Mouse (Mus musculus) NIH3T3 (cell line): ENCODE measurements around the gene Rassf4.

Experiments used
- DNase-seq: peaks from one replicate; pipeline ENCODE4 v3.0.0-alpha.2; 2012; ENCODE audit warnings: low read depth

The Rassf4 gene

GRCm38 (mm10) chr6:116673471-116674282 lies at the start of gene Rassf4:
TSS of gene Rassf4 (minus strand) at chr6:116673952.
- no peak for DNase-seq

GRCm38 (mm10) chr6:116718920-116719319 lies 45.2 kb upstream of the Rassf4 start:
- peak; percentile 23 for DNase-seq

- no peak for DNase-seq
These were observed 44.6 kb upstream of the Rassf4 start for GRCm38 (mm10) chr6:116718361-116718760.

GRCm38 (mm10) chr6:116717851-116718250 lies 44.1 kb upstream of the Rassf4 start:
- no peak for DNase-seq

GRCm38 (mm10) chr6:116716666-116717065 lies 42.9 kb upstream of the Rassf4 start, which contains the start of gene Tmem72:
TSS of gene Tmem72 (minus strand) at chr6:116716913.
- DNase-seq, result no peak

GRCm38 (mm10) chr6:116715166-116715565 lies 41.4 kb upstream of the Rassf4 start:
- no peak for DNase-seq

- peak; percentile 36 for DNase-seq
These were observed 40.8 kb upstream of the Rassf4 start for GRCm38 (mm10) chr6:116714576-116714975.

- DNase-seq, result no peak
These were observed 40.2 kb upstream of the Rassf4 start for GRCm38 (mm10) chr6:116713966-116714365.

GRCm38 (mm10) chr6:116712503-116712902 lies 38.8 kb upstream of the Rassf4 start:
- no peak for DNase-seq

- DNase-seq, result no peak
These were observed 38.3 kb upstream of the Rassf4 start for GRCm38 (mm10) chr6:116712062-116712461.

- DNase-seq, result no peak
These were observed 30.6 kb upstream of the Rassf4 start for GRCm38 (mm10) chr6:116704320-116704719.

- DNase-seq, result no peak
These were observed 27.1 kb upstream of the Rassf4 start for GRCm38 (mm10) chr6:116700821-116701220.

GRCm38 (mm10) chr6:116697896-116698425 lies 24.2 kb upstream of the Rassf4 start:
- DNase-seq, result no peak

- DNase-seq, result peak; percentile 93
These were observed 23.7 kb upstream of the Rassf4 start for GRCm38 (mm10) chr6:116697413-116697812.

- DNase-seq, result peak; percentile 67
These were observed 20.6 kb upstream of the Rassf4 start for GRCm38 (mm10) chr6:116694346-116694745.

- no peak for DNase-seq
These were observed 19.9 kb upstream of the Rassf4 start for GRCm38 (mm10) chr6:116693639-116694038.

GRCm38 (mm10) chr6:116682317-116682716 lies 8.6 kb upstream of the Rassf4 start:
- DNase-seq, result no peak

- no peak for DNase-seq
These were observed 6.0 kb upstream of the Rassf4 start for GRCm38 (mm10) chr6:116679563-116680288.

GRCm38 (mm10) chr6:116677321-116677720 lies 3.6 kb upstream of the Rassf4 start:
- no peak for DNase-seq

- DNase-seq, result peak; percentile 68
These were observed 2.7 kb upstream of the Rassf4 start for GRCm38 (mm10) chr6:116676355-116676913.

GRCm38 (mm10) chr6:116674283-116674886 lies 633 bp upstream of the Rassf4 start:
- DNase-seq, result no peak

- no peak for DNase-seq
These were observed 1.4 kb downstream of the Rassf4 start for GRCm38 (mm10) chr6:116672349-116672748.
